Mouse (Mus musculus) heart, embryonic 14.5 days (tissue): ENCODE results near the gene Pkd1l3. TPM values are rescaled to one million over a fixed set of nuclear protein-coding genes. Genes with fewer than 3 reads are reported as not detected.

Experiments
- ATAC-seq: fragments of 200-750 bp; cut with Nextera tagmentation; 2 replicates; pipeline ENCODE4 v1.8.0; 2017; ENCODE audit warnings: low read depth, moderate TSS enrichment; ENCODE audit not compliant: insufficient number of reproducible peaks, insufficient read depth, low FRiP score
- H3K27ac ChIP-seq, 2 experiments: fragments of 200-500 bp in 1 of 2; fragments of 300-500 bp in 1 of 2; sonication (generic) in 1 of 2; replicated peaks in 1 of 2; 2 replicates each; pipeline ENCODE4 v1.5.1; 2012 to 2014; ENCODE audit warnings: low read depth in 2 of 2, low read length in 2 of 2, control low read depth in 1 of 2, mild to moderate bottlenecking in 1 of 2, mixed read lengths in 1 of 2; ENCODE audit not compliant: control insufficient read depth in 1 of 2, insufficient read depth in 1 of 2
- H3K27me3 ChIP-seq: fragments of 300-500 bp; sonication (generic); 2 replicates; pipeline ENCODE4 v1.6.1; 2014; ENCODE audit warnings: mild to moderate bottlenecking, low read length, control low read depth; ENCODE audit not compliant: control insufficient read depth, insufficient read depth
- H3K36me3 ChIP-seq: fragments of 300-500 bp; sonication (generic); 2 replicates; pipeline ENCODE4 v1.6.1; 2014; ENCODE audit warnings: mild to moderate bottlenecking, control low read depth, low read length, mixed read lengths; ENCODE audit not compliant: control insufficient read depth, insufficient read depth
- H3K4me1 ChIP-seq, 2 experiments: fragments of 200-500 bp in 1 of 2; fragments of 300-500 bp in 1 of 2; sonication (generic) in 1 of 2; 2 replicates each; pipeline ENCODE4 v1.6.1; 2012 to 2014; ENCODE audit warnings: low read length in 2 of 2, control low read depth in 1 of 2, mixed read lengths in 1 of 2; ENCODE audit not compliant: control insufficient read depth in 2 of 2, insufficient read depth in 2 of 2
- H3K4me2 ChIP-seq: fragments of 300-500 bp; sonication (generic); 2 replicates; pipeline ENCODE4 v1.6.1; 2014; ENCODE audit warnings: mild to moderate bottlenecking, low read length
- H3K4me3 ChIP-seq, 2 experiments: fragments of 200-500 bp in 1 of 2; fragments of 300-500 bp in 1 of 2; sonication (generic) in 1 of 2; 2 replicates each; pipeline ENCODE4 v1.5.1; 2012 to 2014; ENCODE audit warnings: low read length in 2 of 2, mild to moderate bottlenecking in 2 of 2, control low read depth in 1 of 2, low read depth in 1 of 2, moderate library complexity in 1 of 2; ENCODE audit not compliant: control insufficient read depth in 1 of 2, insufficient read depth in 1 of 2
- H3K9ac ChIP-seq: fragments of 300-500 bp; sonication (generic); 2 replicates; pipeline ENCODE4 v1.6.1; 2014; ENCODE audit warnings: mild to moderate bottlenecking, low read length
- H3K9me3 ChIP-seq: fragments of 300-500 bp; sonication (generic); 2 replicates; pipeline ENCODE4 v1.6.1; 2016; ENCODE audit warnings: low read length, control low read depth; ENCODE audit not compliant: control insufficient read depth
- WGBS: fragments of 180-500 bp; shearing (Covaris S2); extraction: QIAGEN DNeasy Blood & Tissue Kit; methylation state at CpG from one replicate; pipeline ENCODE4 v1.1.7; 2014; 5-methylcytosine and 5-hydroxymethylcytosine counted together
- polyA plus RNA-seq: library from polyadenylated mRNA; unstranded; fragments of >200 nt; fragmentation: Nextera tagmentation; extraction: Ambion mirVana; gene quantifications from 2 replicates; pipeline ENCODE4 v1.2.1, GENCODE M21; 2014

Gene Pkd1l3
- polyA plus RNA-seq, 1 experiment from 2014 or later, result not detected

DNA sequence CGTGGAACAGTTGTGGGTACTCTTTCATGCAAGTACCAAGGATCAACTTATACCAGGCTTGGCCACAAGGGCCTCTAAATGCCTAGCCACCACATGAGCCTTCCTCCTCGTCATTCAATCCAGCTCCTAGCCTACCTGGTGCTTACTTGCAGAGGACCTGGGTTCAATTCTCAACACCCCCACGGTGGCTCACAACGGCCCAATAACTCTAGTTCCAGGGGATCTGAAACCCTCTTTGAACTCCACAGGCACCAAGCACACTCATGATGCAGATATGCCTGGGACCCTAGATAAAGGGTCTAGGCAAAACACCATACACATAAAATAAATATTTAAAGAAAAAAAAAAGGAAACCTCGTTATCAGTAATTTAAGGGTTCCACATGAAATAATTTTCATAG lies 77.5 kb downstream of the Pkd1l3 start:
- Histone ChIP-seq H3K9me3 (no peaks in the 10 kb centered on the region), H3K36me3 (no peaks in the 10 kb centered on the region), H3K9ac (peak overlapping the region; percentile 95), H3K27ac (no peak overlapping the region), H3K4me1 (peaks cover 7 to 19% of the 10 kb centered on the region in 2 experiments), H3K27me3 (no peaks in the 10 kb centered on the region), H3K4me2 (peak overlapping the region; percentile 69), H3K4me3 (peak overlapping the region; percentile 20 to 89)
- 47% methylated on average over 5 of the region's 5 CpGs for WGBS
- ATAC-seq, result no peak

DNA sequence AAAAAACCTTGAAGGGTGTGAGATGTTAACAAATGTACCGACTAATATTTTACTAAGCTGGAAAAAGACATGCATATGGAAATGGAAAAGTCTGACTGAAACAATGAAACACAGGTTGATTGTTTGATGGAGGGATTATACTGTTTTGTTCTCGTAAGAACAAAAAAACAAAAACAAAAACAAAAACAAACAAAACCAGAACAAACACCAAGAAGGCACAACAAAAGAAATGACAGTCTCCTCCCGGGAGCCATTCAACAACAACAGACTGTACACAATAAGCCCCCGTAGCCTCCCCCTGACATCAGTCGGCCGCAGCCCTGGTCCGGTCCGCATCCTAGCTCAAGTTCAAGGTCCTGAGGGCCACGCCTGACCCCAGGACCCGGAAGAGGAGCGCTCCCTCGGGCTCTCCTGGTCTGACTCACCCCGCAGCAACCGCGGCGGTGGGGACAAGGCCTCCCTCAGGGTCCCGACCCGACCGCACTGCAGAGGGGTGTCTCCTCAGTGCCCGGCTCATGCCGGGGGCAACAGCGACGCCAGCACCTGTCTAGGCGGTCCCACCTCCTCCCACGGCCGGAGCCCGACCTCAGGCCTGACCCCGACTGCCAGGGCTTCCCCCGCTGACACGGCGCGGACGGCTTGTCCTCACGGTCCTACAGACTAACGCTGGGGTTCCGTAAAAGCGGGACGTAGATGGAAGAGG lies 78.3 kb downstream of the Pkd1l3 start:
- Histone ChIP-seq H3K4me3 (peak overlapping the region; percentile 89), H3K9ac (peak overlapping the region; percentile 95), H3K36me3 (no peaks in the 10 kb centered on the region), H3K27ac (peak overlapping the region; percentile 35 to 78), H3K27me3 (no peaks in the 10 kb centered on the region), H3K9me3 (no peaks in the 10 kb centered on the region), H3K4me2 (peak overlapping the region; percentile 69), H3K4me1 (peaks cover 7 to 19% of the 10 kb centered on the region in 2 experiments)
- WGBS, result under 1% methylated on average over 38 of the region's 38 CpGs
- ATAC-seq, result peak; percentile 73

- peak within 1 kb of the TSS; percentile 79 for H3K4me2 ChIP-seq
- peak; percentile 98 for ATAC-seq
- peaks cover 7 to 19% of the 10 kb centered on the region in 2 experiments for H3K4me1 ChIP-seq
These were observed 79.0 kb downstream of the Pkd1l3 start, which contains the start of gene Ist1 for GRCm38 (mm10) chr8:109693146-109693900. Gene Ist1, minus strand, starts transcription at chr8:109693260.

DNA sequence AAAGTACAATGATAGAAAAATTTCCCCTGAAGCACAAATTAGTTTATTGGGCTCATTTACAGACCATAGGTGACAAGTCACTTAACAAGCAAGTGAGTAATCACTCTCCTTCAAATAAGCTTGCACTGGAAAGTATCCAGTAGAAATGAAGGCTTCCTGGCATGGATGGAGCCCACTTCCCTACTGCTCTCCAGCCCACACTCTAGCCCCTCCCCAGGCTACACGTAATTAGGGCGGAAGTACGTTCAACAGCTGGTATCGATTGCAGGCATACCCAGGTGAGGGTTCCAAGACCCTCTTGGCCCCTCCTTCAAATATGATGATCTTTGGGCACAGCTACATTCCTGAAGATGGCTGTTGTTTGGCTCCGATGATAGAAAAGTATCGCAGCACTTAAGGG lies 79.8 kb downstream of the Pkd1l3 start:
- Histone ChIP-seq H3K4me3 (no peak overlapping the region), H3K36me3 (no peaks in the 10 kb centered on the region), H3K27me3 (no peaks in the 10 kb centered on the region), H3K4me1 (peaks cover 7 to 19% of the 10 kb centered on the region in 2 experiments), H3K9me3 (no peaks in the 10 kb centered on the region), H3K9ac (peak overlapping the region; percentile 95; the same call in 1 of the 2 replicates), H3K27ac (0 out of 4 replicates have a peak overlapping the region, but pooled peaks of 1 of the 2 experiments have one; percentile 58), H3K4me2 (peak overlapping the region; percentile 79)
- ATAC-seq, result no peak
- 58% methylated on average over 6 of the region's 6 CpGs for WGBS

More at GRCm38 (mm10) chr8:109693146-109693900, 79.0 kb downstream of the Pkd1l3 start, which contains the start of gene Ist1:
- H3K27ac ChIP-seq, result peak within 1 kb of the TSS; percentile 41 to 78
- H3K36me3 ChIP-seq, result no peaks in the 10 kb centered on the region
- WGBS, result 0% methylated on average over 56 of the region's 57 CpGs
- H3K27me3 ChIP-seq, result no peaks in the 10 kb centered on the region
- H3K4me3 ChIP-seq, result peak within 1 kb of the TSS; percentile 89
- H3K9ac ChIP-seq, result peak within 1 kb of the TSS; percentile 95
- no peaks in the 10 kb centered on the region for H3K9me3 ChIP-seq

GRCm38 (mm10) chr8:109697754-109698153 lies 83.4 kb downstream of the Pkd1l3 start:
- whole genome bisulfite sequencing, result 75% methylated on average over 1 of the region's 1 CpGs
- Histone ChIP-seq H3K4me2 (no peak overlapping the region), H3K9ac (no peak overlapping the region), H3K27ac (no peak overlapping the region), H3K4me1 (peaks cover 3 to 6% of the 10 kb centered on the region in 2 experiments; a peak in 2 of 4 replicates), H3K4me3 (no peak overlapping the region), H3K27me3 (no peaks in the 10 kb centered on the region), H3K9me3 (no peaks in the 10 kb centered on the region), H3K36me3 (no peaks in the 10 kb centered on the region)
- no peak for ATAC-seq

- Histone ChIP-seq H3K4me2 (no peak overlapping the region), H3K4me1 (peaks cover 3 to 6% of the 10 kb centered on the region in 2 experiments; a peak in 2 of 4 replicates), H3K36me3 (no peaks in the 10 kb centered on the region), H3K9me3 (no peaks in the 10 kb centered on the region), H3K9ac (no peak overlapping the region), H3K27ac (no peak overlapping the region), H3K27me3 (no peaks in the 10 kb centered on the region), H3K4me3 (no peak overlapping the region)
- whole genome bisulfite sequencing, result 68% methylated on average over 3 of the region's 3 CpGs
- ATAC-seq, result no peak
These were observed 84.2 kb downstream of the Pkd1l3 start for GRCm38 (mm10) chr8:109698477-109698876.

- Histone ChIP-seq H3K27ac (no peak overlapping the region), H3K4me1 (peaks cover 11 to 22% of the 10 kb centered on the region in 2 experiments), H3K4me2 (peak overlapping the region; percentile 93), H3K36me3 (peaks cover 23% of the 10 kb centered on the region), H3K4me3 (peak overlapping the region; percentile 87 to 97), H3K27me3 (no peaks in the 10 kb centered on the region), H3K9me3 (no peaks in the 10 kb centered on the region), H3K9ac (peak overlapping the region; percentile 58)
- WGBS, result 6% methylated on average over 24 of the region's 24 CpGs
- no peak for ATAC-seq
These were observed 90.4 kb downstream of the Pkd1l3 start for GRCm38 (mm10) chr8:109704565-109705319.
